Mouse (Mus musculus) mesoderm, embryonic 11.5 days (tissue): ENCODE results near the gene 4930558C23Rik.
"Not testable (repeated sequence)": the region's sequence is repeated elsewhere in the genome, so short reads cannot be mapped to it uniquely, and the experiment has no call there.

ENCODE experiments used
- DNase-seq: peaks from one replicate; pipeline ENCODE4 v3.0.0-alpha.2; 2012; ENCODE audit warnings: low read depth, low spot score

Gene 4930558C23Rik

DNA sequence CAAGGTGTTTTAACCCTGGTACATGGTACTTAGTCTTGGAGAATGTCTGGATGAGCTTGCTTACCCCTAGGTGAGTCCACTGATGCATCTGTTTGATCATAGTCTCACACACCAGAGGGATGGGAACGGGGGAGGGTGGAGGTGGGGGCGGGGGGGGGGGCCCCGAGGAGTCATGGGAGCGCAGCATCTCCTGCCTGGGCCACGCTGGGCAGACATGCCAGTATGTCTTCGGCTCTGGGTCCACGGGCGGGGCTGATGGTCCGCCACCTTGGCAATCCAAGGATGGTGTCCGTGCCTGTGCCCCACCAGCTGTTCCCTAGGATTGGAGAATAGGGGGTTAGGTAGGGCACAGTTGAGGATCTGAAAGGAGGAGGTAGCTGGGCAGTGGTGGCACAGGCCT is 29.4 kb downstream of the 4930558C23Rik start:
- DNase-seq: no peak

- DNase-seq: no peak
These were observed 32.5 kb downstream of the 4930558C23Rik start for GRCm38 (mm10) chr3:95370101-95370500.

- DNase-seq: not testable (repeated sequence)
These were observed 42.4 kb downstream of the 4930558C23Rik start for GRCm38 (mm10) chr3:95360276-95360675.

DNA sequence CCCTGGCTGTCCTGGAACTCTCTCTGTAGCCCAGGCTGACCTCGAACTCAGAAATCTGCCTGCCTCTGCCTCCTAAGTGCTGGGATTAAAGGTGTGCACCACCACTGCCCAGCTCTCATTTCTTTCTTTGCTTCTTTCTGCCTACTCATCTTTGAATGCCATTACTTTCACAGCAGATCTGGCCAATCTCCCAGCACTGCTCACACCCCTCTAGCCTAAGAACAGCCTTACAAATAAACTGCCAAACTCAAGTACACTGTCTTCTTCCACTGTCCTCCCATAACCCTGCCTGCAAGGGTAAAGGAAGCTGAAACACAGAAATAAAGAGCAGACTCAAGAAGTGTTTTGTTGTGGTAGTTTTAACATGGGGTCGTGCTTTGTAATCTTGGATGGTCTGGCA is 44.9 kb downstream of the 4930558C23Rik start:
- DNase-seq: no peak

- peak; percentile 98 for DNase-seq
These were observed 45.8 kb downstream of the 4930558C23Rik start, which contains the start of gene Setdb1 for GRCm38 (mm10) chr3:95356701-95357449. Setdb1 (minus strand) TSS chr3:95357202.

DNA sequence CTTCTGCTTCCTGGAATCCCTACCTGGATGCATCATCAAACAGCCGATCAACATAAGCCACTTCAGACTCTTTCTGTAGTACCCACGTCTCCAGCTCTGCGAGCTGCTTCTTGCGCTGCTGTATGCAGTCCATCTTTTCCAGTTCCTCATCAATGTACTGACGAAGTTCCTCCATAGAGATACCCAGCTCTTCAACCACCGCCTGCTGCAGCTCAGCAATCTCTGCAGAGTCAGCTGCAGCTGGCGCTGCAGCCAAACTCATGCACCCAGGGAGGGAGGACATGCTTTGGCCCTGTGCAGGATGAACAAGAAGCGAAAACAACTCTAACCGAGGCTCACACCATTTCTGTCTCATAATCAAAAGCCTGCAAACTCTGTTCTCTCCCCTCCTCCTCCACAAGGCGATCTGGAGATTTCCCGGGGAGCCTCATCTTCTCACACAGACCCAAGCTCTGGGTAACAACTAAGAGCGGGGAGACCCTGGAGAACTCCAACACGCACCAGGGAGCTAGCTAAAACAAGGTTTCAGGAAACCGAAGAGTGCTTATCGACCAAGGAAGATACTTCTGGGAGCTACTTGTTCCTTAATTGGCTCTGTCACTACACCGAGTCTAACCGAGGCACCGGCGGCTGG is 46.6 kb downstream of the 4930558C23Rik start:
- not testable (repeated sequence) for DNase-seq

GRCm38 (mm10) chr3:95349491-95349890 is 53.1 kb downstream of the 4930558C23Rik start:
- peak; percentile 24 for DNase-seq

- not testable (repeated sequence) for DNase-seq
These were observed 54.3 kb downstream of the 4930558C23Rik start for GRCm38 (mm10) chr3:95348343-95348742.

DNA sequence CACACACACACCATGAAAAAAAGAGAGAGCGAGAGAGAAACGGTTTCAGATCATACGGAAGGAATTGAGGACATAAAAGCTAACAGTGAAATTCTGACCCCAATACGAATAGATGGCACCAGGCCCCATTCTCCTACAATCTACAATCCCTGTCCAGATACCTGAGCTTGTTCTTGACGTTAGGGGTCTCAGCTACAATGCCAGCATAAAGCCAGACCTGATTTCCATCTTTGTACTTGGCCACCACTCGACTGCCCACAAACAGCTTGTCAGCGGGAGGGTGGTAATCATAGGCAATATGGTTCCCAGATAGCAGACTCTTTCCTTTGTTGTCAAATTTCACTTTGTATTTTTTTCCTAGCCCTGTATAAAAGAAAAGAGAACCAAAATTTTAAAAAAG is 56.2 kb downstream of the 4930558C23Rik start:
- no peak for DNase-seq

- DNase-seq: not testable (repeated sequence)
These were observed 59.2 kb downstream of the 4930558C23Rik start for GRCm38 (mm10) chr3:95343356-95344000.

GRCm38 (mm10) chr3:95338251-95338650 is 64.4 kb downstream of the 4930558C23Rik start:
- no peak for DNase-seq

DNA sequence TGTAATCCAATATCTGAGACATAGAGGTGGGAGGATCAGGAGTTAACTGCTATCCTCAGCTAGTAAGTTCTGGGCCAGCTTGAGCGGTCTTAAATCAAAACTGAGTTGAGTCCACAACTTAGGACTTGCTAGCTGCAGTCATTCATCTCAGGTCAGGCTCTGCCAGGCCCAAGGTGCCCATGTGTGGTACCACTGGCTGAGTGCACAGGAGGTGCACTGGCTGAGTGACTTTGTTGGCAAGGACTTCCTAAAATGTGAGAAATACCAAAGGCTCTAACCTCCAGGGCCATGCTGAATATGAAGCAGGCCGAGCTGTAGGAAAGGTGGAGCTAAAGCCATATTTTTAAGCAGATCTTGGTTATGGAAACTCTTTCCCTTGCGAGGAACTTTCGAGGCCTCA is 65.3 kb downstream of the 4930558C23Rik start:
- DNase-seq: no peak
